Mouse (Mus musculus): Measurements from ENCODE around the gene Hras.

GRCm38 (mm10) chr7:141144650-141145049, 49.2 kb downstream of the Hras start:
- TF ChIP-seq CTCF (IDR thresholded peaks at IDR 0.05; ENCODE audit: borderline replicate concordance, insufficient read depth, low read length): no peak
- TF ChIP-seq POLR2A (IDR thresholded peaks at IDR 0.05; ENCODE audit: low read depth, low read length): no peak
